Mouse (Mus musculus) common myeloid progenitor, adult 5-6 weeks (primary cell): ENCODE data around the gene Fgd2. TPM values are rescaled to one million over a fixed set of nuclear protein-coding genes. Genes with fewer than 3 reads are reported as not detected.
"Not testable (repeated sequence)": the region's sequence is repeated elsewhere in the genome, so short reads cannot be mapped to it uniquely, and the experiment has no call there.

ENCODE experiments used
- ATAC-seq: replicated peaks from 2 replicates; pipeline ENCODE4 v1.8.0; 2016; ENCODE audit warnings: low read depth, mild to moderate bottlenecking, moderate TSS enrichment, inconsistent platforms; ENCODE audit not compliant: poor library complexity, severe bottlenecking
- total RNA-seq: library from RNA; stranded (forward); fragments of 200-1000, 187-1606 nt; gene quantifications from 2 replicates; pipeline ENCODE4 v1.2.3, GENCODE M21; 2017

Gene Fgd2
- total RNA-seq, 1 experiment from 2014 or later, result 23.9 TPM

- no peak for ATAC-seq
Measured at GRCm38 (mm10) chr17:29358928-29359327, 1.8 kb upstream of the Fgd2 start.

- peak; percentile 50 for ATAC-seq
Measured at GRCm38 (mm10) chr17:29361982-29362691, 1.4 kb downstream of the Fgd2 start.

- ATAC-seq, result no peak
Measured at GRCm38 (mm10) chr17:29363109-29363508, 2.4 kb downstream of the Fgd2 start.

DNA sequence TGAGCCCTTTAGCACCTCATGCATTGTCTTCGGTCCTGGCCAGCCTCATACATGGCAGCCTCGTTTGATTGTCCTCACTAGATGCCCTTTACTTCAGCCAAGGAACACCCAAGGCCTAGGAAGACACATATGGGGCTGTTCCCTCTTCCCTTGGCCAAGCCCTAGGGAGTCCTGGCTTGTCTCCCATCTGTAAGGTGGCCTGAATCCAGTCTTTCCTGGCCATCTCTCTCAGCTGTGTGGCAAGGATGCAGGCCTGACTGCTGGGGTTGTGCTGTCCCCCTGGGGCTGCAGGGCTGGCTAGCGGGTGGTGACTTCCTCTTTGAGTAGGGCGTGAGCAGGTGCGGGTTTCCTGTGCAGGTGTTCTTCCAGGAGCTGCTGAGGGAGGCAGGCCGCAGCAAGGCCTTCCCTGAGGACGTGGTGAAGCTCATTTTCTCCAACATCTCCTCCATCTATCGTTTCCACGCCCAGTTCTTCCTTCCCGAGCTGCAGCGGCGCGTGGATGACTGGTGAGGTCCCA lies 4.4 kb downstream of the Fgd2 start:
- ATAC-seq, result no peak

DNA sequence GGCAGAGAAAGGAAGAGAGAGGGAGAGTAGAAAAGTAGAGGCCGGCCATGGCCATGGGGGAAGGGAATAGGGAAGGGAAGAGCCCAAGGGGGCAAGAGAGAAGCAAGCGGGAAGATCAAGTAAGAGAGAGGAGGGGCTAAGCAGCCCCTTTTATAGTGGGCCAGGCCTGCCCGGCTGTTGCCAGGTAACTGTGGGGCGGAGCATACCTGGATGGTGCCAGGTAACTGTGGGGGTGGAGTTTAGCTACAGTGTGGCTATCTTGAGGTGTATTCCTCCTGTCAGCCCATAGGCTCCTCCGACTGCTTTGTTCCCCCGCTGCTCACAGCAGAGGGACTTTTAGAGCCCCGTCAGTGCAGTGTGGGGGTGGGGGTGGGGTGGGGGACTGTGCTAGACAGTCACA lies 8.0 kb downstream of the Fgd2 start:
- no peak for ATAC-seq

GRCm38 (mm10) chr17:29370984-29371723 lies 10.4 kb downstream of the Fgd2 start:
- ATAC-seq, result peak; percentile 94

GRCm38 (mm10) chr17:29375871-29376270 lies 15.2 kb downstream of the Fgd2 start:
- ATAC-seq, result no peak

GRCm38 (mm10) chr17:29378056-29378455 lies 17.3 kb downstream of the Fgd2 start:
- ATAC-seq, result no peak

DNA sequence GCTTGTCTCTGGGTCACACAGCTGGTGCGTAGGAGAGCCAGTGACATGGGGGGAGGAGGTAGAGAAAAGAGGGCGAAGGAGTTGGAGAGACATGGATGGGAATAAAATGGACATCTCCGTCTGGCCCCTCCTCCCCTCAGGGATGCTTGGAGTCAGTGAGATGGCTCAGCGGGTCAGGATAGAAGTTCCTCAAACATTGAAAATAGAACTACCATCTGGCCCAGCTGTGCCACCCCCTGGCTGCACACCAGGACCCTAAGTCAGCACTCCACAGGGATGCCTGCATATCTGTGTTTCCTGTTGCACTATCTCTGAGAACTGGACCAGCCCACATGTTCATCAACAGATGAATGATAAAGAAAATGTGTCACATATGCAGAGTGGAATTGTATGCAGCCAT lies 19.5 kb downstream of the Fgd2 start:
- no peak for ATAC-seq

DNA sequence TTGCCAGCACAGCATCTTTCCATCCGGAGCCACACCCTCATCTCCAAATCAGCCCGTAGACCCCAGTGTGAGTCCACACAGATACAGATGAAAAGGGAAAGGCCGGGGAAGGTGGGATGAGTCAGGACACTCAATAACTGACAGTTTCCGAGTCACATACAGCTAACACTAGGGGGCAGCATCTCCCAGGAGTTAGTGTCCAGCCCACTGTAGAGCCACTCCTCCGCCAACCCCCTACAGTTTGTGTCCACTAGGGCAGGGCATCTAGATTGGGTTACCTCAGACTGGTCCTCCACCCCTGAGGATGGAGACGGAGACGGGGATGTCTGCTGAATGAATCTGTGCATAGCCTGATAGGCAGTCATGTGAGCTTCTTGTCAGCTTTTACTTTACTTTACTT lies 20.8 kb downstream of the Fgd2 start:
- ATAC-seq, result peak; percentile 96

DNA sequence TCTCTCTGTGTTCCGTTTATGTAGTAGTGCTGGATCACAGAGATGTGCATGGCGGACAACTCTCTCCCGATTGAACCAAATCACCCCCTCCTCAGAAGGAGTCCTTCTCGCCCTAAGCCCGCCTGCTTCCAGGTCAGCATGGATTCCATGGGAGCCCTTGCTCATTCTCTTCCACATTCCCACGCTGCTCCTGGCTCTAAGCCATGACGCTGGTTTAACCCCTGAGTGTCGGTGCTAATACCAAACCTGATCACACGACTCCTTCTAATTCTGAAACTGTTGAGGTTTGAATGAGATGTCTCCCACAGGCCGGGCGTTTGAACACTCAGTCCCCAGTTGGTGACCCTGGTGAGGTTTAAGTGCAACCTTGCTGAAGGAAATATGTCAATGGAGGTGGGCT lies 21.7 kb downstream of the Fgd2 start:
- ATAC-seq, result no peak

GRCm38 (mm10) chr17:29383923-29384322 lies 23.2 kb downstream of the Fgd2 start:
- ATAC-seq, result no peak

DNA sequence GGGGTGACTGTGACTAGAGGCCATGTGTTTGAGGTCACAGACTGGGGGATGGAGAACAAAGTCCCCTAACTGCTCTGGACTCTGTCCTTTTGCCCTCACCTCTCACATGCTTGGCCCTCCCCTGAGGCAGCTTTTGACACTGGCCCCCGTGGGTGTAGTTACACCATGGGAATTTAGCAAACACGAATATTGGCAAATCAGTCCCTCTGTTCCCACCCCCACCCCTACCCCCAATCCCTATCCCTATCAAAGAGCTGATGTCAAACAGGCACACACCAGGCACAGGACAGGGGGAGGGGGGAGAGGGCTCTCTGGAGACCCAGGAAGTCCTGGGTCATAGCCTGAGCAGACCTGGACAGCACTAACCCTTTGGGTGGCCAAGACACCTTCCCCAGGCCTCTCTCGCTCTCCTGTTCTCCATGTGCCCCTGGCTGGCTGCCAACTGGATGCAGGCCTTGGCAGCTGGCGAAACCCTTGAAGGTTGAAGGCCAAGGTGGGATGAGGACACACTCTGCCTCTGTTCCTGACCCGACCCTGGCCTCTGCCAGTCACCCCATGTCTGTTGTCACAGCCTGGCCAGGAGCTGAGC lies 24.2 kb downstream of the Fgd2 start:
- no peak for ATAC-seq

GRCm38 (mm10) chr17:29385746-29386145 lies 25.0 kb downstream of the Fgd2 start:
- ATAC-seq, result no peak

DNA sequence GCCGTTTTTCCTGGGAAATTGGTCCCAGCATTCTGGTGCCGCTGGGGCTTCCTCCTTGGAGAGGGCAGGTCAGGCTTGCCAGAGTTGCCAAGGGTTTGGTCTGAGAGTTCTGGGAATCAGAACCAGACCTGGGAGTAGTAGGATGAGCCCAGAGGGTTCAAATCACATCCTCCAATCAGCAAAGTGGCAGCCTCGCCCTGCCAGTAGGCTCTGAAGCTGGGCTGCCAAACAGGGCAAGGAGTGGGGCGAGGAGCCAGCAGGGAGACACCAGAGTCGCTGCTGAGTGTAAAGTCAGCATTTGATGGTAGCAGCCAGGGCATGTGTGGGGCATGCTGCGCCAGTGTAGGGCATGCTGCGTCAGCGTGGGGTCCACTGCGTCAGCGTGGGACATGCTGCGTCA lies 28.3 kb downstream of the Fgd2 start:
- no peak for ATAC-seq

DNA sequence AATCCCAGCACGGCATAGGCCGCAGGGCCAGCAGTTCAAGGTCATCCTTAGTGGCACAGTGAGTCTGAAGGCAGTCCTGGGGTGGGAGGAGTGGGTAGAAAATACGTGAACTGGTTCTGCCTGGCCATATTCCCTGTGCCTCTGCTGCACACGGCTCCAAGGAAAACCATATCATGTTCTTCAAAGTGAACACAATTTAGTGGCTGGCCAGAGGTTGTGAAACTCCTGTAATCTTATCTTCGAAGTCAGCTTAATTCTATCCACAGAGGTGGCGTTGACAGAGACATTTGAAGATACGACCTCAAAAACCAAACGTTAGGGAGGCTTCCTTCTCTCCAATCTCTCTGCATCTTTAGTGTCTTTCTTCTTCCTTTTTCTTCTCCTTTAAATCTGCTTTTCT lies 30.6 kb downstream of the Fgd2 start:
- ATAC-seq, result no peak

DNA sequence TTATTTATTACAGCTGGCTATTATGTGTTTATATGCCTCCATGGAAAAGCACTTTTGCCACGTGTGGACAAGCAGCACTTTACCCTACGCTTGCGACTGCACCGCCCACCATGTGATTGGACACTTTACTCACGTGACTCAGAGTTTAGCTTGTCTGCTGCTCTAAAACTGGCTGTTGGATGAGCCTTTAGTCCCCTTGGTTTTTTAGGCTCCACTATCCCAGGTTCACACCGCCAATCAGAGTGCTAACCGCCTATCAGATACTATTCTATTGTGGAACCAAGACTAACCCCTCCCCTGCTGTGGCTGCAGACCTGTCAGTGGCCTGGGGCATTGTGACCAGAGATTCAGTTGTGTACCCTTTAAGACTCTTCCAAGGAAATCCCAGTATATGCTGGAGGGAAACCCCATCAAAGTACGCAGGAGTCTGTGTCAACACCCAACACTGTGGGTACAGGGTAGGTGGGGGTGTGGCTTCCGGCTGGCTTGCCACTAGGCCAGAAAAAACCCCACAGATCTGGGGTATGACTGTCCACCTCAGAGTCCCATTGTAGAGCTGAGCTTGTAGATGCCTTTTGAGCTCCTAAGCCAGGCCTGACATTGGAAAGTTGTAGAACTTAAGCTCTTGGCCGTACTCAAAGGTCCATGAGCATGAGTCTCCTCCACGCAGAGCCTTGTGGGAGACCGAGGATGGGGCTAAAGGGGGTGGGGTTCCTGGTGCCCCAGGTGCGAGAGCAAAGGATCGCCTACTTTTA lies 32.8 kb downstream of the Fgd2 start:
- ATAC-seq, result 0 out of 2 replicates have a peak, but pooled peaks have one; percentile 3

GRCm38 (mm10) chr17:29394106-29394760 lies 33.5 kb downstream of the Fgd2 start:
- peak; percentile 27 for ATAC-seq

- not testable (repeated sequence) for ATAC-seq
Measured at GRCm38 (mm10) chr17:29394761-29395160, 34.0 kb downstream of the Fgd2 start.

DNA sequence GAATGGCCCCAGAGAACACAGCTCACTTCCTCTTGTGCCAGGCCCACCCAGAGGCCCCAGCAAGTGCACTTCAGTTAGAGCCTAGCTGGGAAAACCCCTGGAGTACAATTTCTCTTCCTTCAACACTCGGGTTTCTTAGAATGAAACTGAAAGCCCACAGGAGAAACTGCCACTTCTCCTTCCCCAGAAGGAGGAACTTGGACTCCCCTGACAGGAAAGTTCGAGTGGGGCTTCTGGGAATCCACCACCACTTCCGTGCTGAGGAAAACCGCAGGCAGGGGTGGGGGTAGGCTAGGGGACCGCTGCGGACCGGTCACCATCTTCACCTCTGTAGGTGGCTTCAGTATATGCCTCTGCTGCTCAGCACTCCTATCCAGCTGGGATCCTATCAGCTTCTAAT lies 34.7 kb downstream of the Fgd2 start:
- peak; percentile 55 for ATAC-seq
